Mouse (Mus musculus) inflammation-experienced regulatory T-cells (primary cell): ENCODE results near the gene Ip6k3. TPM values are rescaled to one million over a fixed set of nuclear protein-coding genes. Genes with fewer than 3 reads are reported as not detected.

Source experiments
- polyA plus RNA-seq, 2 experiments: library from polyadenylated mRNA; unstranded; fragments of 100-300 nt; shearing (Covaris generic); gene quantifications; one replicate each; pipeline ENCODE4 v1.2.1; 2017

Gene Ip6k3
- under 1 TPM; 0.06 to 0.36 TPM for polyA plus RNA-seq

DNA sequence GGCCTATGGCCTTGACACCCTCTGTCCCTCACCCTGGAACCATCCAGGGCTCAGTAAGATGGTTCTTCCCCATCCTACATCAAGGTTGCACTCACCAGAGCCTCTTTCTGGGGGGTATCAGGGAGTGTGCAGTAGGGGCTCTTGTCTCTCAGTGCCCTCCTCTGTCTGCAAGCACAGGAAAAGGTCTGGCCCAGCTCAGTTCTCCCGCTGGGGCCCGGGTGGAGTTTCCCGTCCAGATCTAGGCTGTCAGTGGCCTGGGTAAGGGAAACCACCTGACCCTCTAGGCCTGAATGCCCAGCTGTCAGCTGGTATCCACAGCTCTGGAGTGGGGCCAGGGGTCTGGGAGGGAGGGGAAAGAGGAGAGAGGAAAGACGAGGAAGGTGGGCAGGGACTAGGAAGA is at the start of gene Ip6k3:
TSS of gene Ip6k3 (minus strand) at position 251 of the 400 bp plus-strand sequence.

DNA sequence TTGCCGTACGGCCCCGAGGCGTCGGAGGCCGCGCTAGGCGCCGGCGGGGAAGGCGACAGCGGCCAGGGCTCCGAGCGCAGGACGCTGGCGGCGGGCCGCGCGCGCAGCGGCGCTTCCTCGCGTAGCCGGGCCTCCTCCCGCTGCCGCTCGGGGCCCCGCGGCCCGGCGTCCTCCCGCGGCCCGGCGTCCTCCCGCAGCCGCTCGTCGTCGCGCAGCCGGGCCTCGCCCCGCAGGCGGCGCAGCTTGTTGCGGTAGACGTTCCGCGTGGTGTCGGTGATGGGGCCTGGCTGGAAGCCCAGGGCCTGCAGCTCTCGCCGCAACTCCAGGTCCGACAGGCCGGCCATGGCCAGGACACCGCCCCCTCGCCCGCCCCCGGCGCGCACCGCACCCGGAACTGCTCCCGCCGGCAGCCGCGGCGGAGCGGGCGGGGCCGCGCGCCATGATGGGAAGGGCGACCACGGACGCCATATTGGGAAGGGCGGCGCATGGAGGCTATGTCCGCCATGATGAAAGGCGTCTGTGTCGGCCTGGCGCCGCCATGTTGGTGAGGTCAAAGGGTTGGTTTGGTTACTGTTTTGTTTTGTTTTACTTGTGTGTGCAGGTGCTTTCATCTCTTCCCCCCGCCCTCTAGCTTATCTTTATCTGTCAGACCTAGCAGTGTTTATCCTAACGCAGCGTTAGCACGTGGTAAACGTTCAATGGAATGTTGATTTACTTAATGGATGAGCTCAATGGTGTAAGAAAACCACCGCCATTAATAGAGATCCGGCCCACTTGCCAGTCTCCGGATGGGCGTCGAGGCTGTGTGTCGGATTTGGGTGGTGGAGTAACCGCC is 36.7 kb upstream of the Ip6k3 start, which contains the start of gene Lemd2:
TSS of gene Lemd2 (minus strand) at position 395 of the 835 bp plus-strand sequence.

DNA sequence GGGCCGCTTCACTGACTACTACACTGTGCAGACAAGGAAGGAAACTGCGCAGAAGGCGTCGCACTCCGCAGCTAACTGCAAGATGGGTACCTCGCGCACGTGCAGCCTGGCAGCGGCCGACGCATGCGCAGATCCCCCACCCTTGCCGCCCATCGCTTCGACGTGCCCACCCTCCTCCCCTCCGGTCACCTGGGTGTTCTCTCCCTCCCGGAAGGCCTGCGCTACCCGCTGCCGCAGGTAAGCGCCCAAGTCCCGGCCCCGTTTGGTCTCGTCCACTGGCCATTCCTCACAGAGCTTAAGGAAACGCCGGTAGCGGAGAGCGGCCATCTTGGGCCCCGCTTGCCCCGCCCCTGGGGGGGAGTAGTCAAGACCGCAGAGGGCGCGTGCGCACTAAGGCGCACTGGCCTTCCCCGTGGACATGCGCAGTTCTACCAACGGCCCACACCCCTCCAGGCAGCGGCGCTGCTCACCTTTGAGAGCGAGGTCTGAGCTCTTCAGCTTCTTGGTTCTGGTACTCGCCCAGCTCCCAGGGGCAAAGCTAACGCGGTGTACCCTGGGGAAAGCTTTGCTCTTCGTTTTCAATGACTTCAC is 33.9 kb downstream of the Ip6k3 start, which contains the start of gene Uqcc2:
TSS of gene Uqcc2 (minus strand) at position 366 of the 591 bp plus-strand sequence.

Other genes with a start within 250 kb of the Ip6k3 start
- gene Phf1, start 234.7 kb downstream of the Ip6k3 start, polyA plus RNA-seq: 100 to 1,000 TPM; 126 to 166 TPM
- gene Cuta, start 228.2 kb downstream of the Ip6k3 start, polyA plus RNA-seq: 100 to 1,000 TPM; 158 to 176 TPM
- gene Syngap1, start 226.5 kb downstream of the Ip6k3 start, polyA plus RNA-seq: 1 to 10 TPM in 1 of 2 experiments, under 1 TPM in 1; 0.10 to 2.4 TPM
- gene Zbtb9, start 194.6 kb downstream of the Ip6k3 start, polyA plus RNA-seq: 10 to 100 TPM; 30.0 to 37.9 TPM
- gene Bak1, start 138.8 kb downstream of the Ip6k3 start, polyA plus RNA-seq: 1 to 10 TPM in 1 of 2 experiments, under 1 TPM in 1; 0.51 to 2.0 TPM
- 10 to 100 TPM; 16.5 to 26.6 TPM for gene Itpr3, start 110.5 kb downstream of the Ip6k3 start, polyA plus RNA-seq
- gene Uqcc2, start 33.9 kb downstream of the Ip6k3 start, polyA plus RNA-seq: 10 to 100 TPM; 87.5 to 96.4 TPM
- 100 to 1,000 TPM in 1 of 2 experiments, 10 to 100 TPM in 1; 86.2 to 118 TPM for gene Lemd2, start 36.7 kb upstream of the Ip6k3 start, polyA plus RNA-seq